Mouse (Mus musculus) midbrain, embryonic 10.5 days (tissue): ENCODE measurements around the gene DXBay18. TPM values are rescaled to one million over a fixed set of nuclear protein-coding genes. Genes with fewer than 3 reads are reported as not detected.
"Not testable (repeated sequence)": the region's sequence is repeated elsewhere in the genome, so short reads cannot be mapped to it uniquely, and the experiment has no call there.

Experiments used
- DNase-seq: peaks from one replicate; pipeline ENCODE4 v3.0.0-alpha.2; 2017; ENCODE audit warnings: low spot score
- H3K27ac ChIP-seq: fragments of 300-500 bp; sonication (generic); replicated peaks from 2 replicates; pipeline ENCODE4 v1.5.1; 2016; ENCODE audit warnings: mild to moderate bottlenecking
- H3K27me3 ChIP-seq: fragments of 300-500 bp; sonication (generic); 2 replicates; pipeline ENCODE4 v1.6.1; 2016; ENCODE audit warnings: low read depth, mild to moderate bottlenecking; ENCODE audit not compliant: poor library complexity, severe bottlenecking
- H3K36me3 ChIP-seq: fragments of 300-500 bp; sonication (generic); 2 replicates; pipeline ENCODE4 v1.6.1; 2016; ENCODE audit warnings: mild to moderate bottlenecking, moderate library complexity
- H3K4me1 ChIP-seq: fragments of 300-500 bp; sonication (generic); 2 replicates; pipeline ENCODE4 v1.6.1; 2016
- H3K4me3 ChIP-seq: fragments of 300-500 bp; sonication (generic); 2 replicates; pipeline ENCODE4 v1.5.1; 2016; ENCODE audit warnings: mild to moderate bottlenecking, moderate library complexity
- H3K9me3 ChIP-seq: fragments of 300-500 bp; sonication (generic); replicated peaks from 2 replicates; pipeline ENCODE4 v1.6.1; 2016; ENCODE audit warnings: mild to moderate bottlenecking
- WGBS: fragments of 180-500 bp; shearing (Covaris S2); methylation state at CpG from one replicate; pipeline ENCODE4 v1.1.7; 2016; 5-methylcytosine and 5-hydroxymethylcytosine counted together
- polyA plus RNA-seq: library from polyadenylated mRNA; unstranded; fragments of >200 nt; fragmentation: Nextera tagmentation; extraction: Ambion mirVana; gene quantifications from 2 replicates; pipeline ENCODE4 v1.2.1, GENCODE M21; 2016

DXBay18 gene
- 0.09 TPM in 1 of 2 replicates, not detected in the other for polyA plus RNA-seq

DNA sequence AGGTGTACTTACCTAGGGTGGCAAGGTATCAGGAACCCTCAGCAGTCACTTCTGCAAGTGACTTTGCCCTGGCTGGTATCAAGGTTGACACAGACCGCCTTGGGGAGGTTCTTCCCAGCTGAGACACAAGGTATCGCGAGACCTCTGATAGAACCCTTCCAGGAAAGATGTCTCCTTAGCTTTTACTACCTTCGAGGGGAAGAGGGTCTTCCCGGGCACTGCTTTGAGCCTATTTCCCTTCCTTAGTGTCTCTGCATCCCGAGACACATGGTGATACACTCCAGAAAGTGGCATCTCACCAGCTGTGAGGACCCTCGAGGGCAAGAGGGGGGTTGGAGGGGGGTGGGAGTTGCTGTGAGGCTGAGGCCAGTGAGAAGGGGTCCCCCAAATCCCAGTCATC, at the start of gene DXBay18:
Gene DXBay18 (minus strand): TSS at position 101 of the 400 bp plus-strand sequence.
- not testable (repeated sequence) for H3K27ac ChIP-seq, H3K4me3 ChIP-seq

DNA sequence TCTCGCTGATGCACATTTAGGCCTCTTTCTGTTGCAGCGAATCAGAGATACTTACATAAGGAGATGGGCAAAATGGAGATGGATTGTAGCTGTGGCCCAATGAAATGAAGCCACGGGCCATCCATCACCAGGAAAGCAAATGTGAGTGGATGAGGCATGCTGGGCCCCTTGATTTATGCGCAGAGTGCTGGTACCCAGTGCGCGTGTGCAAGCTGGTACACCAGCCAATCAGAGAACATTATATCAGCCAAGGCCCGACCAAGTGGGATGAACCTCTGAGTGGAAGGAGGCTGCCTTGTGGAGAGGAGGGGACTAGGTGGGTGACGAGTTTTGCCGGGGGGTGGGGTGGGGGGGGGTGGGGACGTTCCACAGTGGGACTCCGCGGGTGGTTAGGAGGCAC, 42.7 kb upstream of the DXBay18 start, which contains the start of gene Xlr3b:
Gene Xlr3b (plus strand): TSS at position 274 of the 400 bp plus-strand sequence.
- not testable (repeated sequence) for H3K9me3 ChIP-seq, H3K27me3 ChIP-seq, H3K36me3 ChIP-seq, H3K4me1 ChIP-seq, H3K4me3 ChIP-seq, DNase-seq, H3K27ac ChIP-seq
- 75% methylated on average over 12 of the region's 12 CpGs for WGBS

More for the DNA sequence above, at the start of gene DXBay18:
- not testable (repeated sequence) for H3K36me3 ChIP-seq, H3K4me1 ChIP-seq, DNase-seq, H3K27me3 ChIP-seq, H3K9me3 ChIP-seq
- WGBS: no CpG with 5 or more reads among the region's 7 CpGs

DNA sequence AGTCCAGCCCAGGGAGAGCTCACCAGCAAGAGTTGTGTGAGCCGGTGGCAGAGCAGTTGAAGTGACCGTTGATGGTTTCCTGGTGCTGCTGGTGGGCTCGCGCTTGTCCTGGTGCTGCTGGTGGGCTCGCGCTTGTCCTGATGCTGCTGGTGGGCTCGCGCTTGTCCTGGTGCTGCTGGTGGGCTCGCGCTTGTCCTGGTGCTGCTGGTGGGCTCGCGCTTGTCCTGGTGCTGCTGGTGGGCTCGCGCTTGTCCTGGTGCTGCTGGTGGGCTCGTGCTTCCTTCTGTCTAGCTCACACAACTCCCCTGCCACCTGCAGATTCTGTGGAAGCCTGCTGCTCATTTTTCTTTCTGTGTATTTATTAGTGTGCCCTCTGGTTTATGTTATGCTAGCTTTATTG, 27.6 kb upstream of the DXBay18 start, which contains the start of gene Spin2d:
Gene Spin2d (minus strand): TSS at position 101 of the 400 bp plus-strand sequence.
- not testable (repeated sequence) for H3K27me3 ChIP-seq, H3K27ac ChIP-seq, H3K9me3 ChIP-seq, H3K4me3 ChIP-seq, H3K36me3 ChIP-seq, DNase-seq, H3K4me1 ChIP-seq
- 96% methylated on average over 4 of the region's 15 CpGs for WGBS

DNA sequence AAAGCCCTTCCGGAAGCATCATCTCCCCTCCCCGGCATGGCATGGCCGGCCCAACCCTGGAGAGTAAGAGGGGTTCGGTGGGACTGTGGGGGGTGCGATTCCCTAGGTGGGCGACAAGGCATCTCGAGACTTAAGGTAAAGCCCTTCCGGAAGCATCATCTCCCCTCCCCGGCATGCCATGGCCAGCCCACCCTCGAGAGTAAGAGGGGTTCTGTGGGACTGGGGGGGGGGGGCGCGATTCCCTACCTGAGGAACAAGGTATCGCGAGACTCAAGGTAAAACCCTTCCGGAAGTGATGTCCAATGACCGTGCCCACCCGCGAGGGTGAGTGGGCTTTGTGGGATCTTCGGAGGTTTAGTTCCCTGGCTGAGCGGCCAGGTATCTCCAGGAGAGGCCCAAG, 754 bp downstream of the DXBay18 start, which contains the start of gene Xlr5b:
Gene Xlr5b (plus strand): TSS at position 301 of the 400 bp plus-strand sequence.
- not testable (repeated sequence) for H3K27ac ChIP-seq, H3K4me3 ChIP-seq, DNase-seq, H3K36me3 ChIP-seq, H3K27me3 ChIP-seq, H3K9me3 ChIP-seq, H3K4me1 ChIP-seq
- no CpG with 5 or more reads among the region's 20 CpGs for WGBS

DNA sequence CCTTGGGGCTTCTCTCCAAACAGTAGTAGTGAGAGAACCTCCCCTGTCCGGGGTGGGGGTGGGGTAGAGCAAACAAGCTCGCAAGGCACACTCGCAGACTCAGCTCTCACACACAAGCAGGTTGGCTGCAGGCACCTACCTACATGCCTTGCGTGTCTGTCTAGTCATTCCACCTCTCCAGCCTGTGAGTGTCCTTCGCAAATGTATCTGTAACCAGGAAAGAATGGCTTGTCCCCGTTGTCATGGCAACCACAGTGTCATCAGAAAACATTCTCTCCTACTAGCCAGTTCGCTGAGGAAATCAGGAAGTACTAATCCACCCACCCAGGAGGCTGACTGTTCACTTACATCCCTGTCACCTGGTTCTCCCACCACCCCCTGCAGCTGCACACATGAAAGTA, 6.0 kb downstream of the DXBay18 start:
- not testable (repeated sequence) for H3K4me1 ChIP-seq, H3K36me3 ChIP-seq, H3K27me3 ChIP-seq, H3K27ac ChIP-seq, DNase-seq, H3K9me3 ChIP-seq, H3K4me3 ChIP-seq
- no CpG with 5 or more reads among the region's 7 CpGs for WGBS

DNA sequence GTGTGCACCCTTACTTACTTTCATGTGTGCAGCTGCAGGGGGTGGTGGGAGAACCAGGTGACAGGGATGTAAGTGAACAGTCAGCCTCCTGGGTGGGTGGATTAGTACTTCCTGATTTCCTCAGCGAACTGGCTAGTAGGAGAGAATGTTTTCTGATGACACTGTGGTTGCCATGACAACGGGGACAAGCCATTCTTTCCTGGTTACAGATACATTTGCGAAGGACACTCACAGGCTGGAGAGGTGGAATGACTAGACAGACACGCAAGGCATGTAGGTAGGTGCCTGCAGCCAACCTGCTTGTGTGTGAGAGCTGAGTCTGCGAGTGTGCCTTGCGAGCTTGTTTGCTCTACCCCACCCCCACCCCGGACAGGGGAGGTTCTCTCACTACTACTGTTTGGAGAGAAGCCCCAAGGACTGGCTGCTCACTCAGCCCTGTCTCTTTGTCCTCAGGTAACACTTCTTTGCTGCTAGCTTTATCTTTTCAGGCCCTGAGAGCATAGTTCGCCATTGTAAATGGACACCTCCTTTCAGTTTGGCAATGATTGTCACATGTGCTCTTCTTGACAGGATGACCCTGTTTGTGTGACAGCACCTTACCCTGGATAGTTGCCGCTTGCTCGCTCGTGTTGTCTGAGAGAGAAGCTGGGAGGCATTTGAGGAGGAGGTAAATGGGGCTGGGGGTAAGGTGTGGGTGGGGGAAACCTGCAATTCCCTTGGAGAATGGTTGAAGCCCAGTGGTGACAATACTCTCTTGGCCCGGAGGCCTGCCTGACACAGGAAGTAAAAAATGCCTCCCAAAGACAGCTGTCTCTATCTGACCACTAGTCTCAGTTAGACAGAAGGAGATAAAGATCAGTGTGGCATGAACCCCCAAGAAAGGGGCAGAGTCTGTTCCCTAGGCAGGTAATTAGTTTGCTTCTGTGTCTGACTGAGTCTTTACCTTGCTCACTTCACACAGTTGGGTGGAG, 26.1 kb downstream of the DXBay18 start:
- H3K27me3 ChIP-seq, H3K4me1 ChIP-seq, H3K4me3 ChIP-seq, H3K9me3 ChIP-seq, DNase-seq, H3K27ac ChIP-seq, H3K36me3 ChIP-seq: not testable (repeated sequence)
- WGBS: no CpG with 5 or more reads among the region's 12 CpGs

DNA sequence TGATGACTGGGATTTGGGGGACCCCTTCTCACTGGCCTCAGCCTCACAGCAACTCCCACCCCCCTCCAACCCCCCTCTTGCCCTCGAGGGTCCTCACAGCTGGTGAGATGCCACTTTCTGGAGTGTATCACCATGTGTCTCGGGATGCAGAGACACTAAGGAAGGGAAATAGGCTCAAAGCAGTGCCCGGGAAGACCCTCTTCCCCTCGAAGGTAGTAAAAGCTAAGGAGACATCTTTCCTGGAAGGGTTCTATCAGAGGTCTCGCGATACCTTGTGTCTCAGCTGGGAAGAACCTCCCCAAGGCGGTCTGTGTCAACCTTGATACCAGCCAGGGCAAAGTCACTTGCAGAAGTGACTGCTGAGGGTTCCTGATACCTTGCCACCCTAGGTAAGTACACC, 32.5 kb downstream of the DXBay18 start, which contains the start of gene Gm14685:
Gene Gm14685 (plus strand): TSS at position 301 of the 400 bp plus-strand sequence.
- not testable (repeated sequence) for H3K27me3 ChIP-seq, DNase-seq, H3K4me1 ChIP-seq, H3K36me3 ChIP-seq, H3K27ac ChIP-seq, H3K4me3 ChIP-seq, H3K9me3 ChIP-seq
- WGBS: no CpG with 5 or more reads among the region's 7 CpGs

DNA sequence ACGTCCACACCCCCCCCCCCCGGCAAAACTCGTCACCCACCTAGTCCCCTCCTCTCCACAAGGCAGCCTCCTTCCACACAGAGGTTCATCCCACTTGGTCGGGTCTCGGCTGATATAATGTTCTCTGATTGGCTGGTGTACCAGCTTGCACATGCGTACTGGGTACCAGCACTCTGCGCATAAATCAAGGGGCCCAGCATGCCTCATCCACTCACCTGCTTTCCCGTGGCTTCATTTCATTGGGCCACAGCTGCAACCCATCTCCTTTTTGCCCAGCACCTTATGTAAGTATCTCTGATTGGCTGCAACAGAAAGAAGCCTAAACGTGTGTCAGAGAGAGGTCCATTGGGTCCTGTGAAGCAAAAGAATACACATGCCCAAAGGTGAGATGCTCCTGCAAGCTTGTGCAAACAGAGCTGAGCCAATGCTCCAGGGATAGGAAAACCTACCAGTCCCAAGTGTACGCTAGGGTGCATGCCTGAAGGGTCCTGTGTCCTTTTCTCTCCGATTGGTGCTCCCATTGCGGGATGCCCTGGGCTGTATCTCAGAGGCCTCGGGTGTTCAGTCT, 52.2 kb downstream of the DXBay18 start, which contains the start of gene Xlr3a:
Gene Xlr3a (minus strand): TSS at position 155 of the 568 bp plus-strand sequence.
- not testable (repeated sequence) for H3K4me1 ChIP-seq, H3K36me3 ChIP-seq, H3K27ac ChIP-seq, DNase-seq, H3K27me3 ChIP-seq, H3K9me3 ChIP-seq, H3K4me3 ChIP-seq
- WGBS: 74% methylated on average over 13 of the region's 13 CpGs

Other genes with a start within 250 kb of the DXBay18 start
- gene Cetn2, start 231.0 kb downstream of the DXBay18 start, polyA plus RNA-seq: 104 and 105 TPM in 2 replicates
- gene Nsdhl, start 230.9 kb downstream of the DXBay18 start, polyA plus RNA-seq: 44.1 and 47.3 TPM in 2 replicates
- 2.6 and 3.2 TPM in 2 replicates for gene Zfp185, start 162.1 kb downstream of the DXBay18 start, polyA plus RNA-seq
- gene Pnma5, start 112.3 kb downstream of the DXBay18 start, polyA plus RNA-seq: 0.06 TPM in 1 of 2 replicates, not detected in the other
- gene Pnma3, start 84.7 kb downstream of the DXBay18 start, polyA plus RNA-seq: 0.37 and 0.70 TPM in 2 replicates
- 0.52 and 0.68 TPM in 2 replicates for gene Xlr4a, start 67.0 kb downstream of the DXBay18 start, polyA plus RNA-seq
- 2.0 and 3.4 TPM in 2 replicates for gene Xlr3a, start 52.4 kb downstream of the DXBay18 start, polyA plus RNA-seq
- 0.12 and 0.29 TPM in 2 replicates for gene Gm14685, start 32.4 kb downstream of the DXBay18 start, polyA plus RNA-seq
- gene Xlr5b, start 654 bp downstream of the DXBay18 start, polyA plus RNA-seq: not detected in 2 replicates
- gene Spin2d, start 27.5 kb upstream of the DXBay18 start, polyA plus RNA-seq: not detected in 2 replicates
- gene Xlr3b, start 42.8 kb upstream of the DXBay18 start, polyA plus RNA-seq: 11.0 and 12.2 TPM in 2 replicates
- gene Xlr4b, start 64.9 kb upstream of the DXBay18 start, polyA plus RNA-seq: 0.31 and 0.55 TPM in 2 replicates
- gene F8a, start 78.8 kb upstream of the DXBay18 start, polyA plus RNA-seq: 14.8 and 16.4 TPM in 2 replicates
- gene Xlr4c, start 93.7 kb upstream of the DXBay18 start, polyA plus RNA-seq: not detected in 2 replicates
- gene Xlr3c, start 115.9 kb upstream of the DXBay18 start, polyA plus RNA-seq: not detected in 2 replicates
- gene Xlr5a, start 143.5 kb upstream of the DXBay18 start, polyA plus RNA-seq: not detected in 2 replicates
- gene Xlr5c, start 143.5 kb upstream of the DXBay18 start, polyA plus RNA-seq: not detected in 2 replicates
- gene Gm45015, start 187.4 kb upstream of the DXBay18 start, polyA plus RNA-seq: not detected in 2 replicates
- gene Zfp275, start 193.2 kb upstream of the DXBay18 start, polyA plus RNA-seq: 15.3 and 16.3 TPM in 2 replicates
- gene Gm18336, start 249.3 kb upstream of the DXBay18 start, polyA plus RNA-seq: not detected in 2 replicates